12 mouse cellular contexts compared by ENCODE assay signal in the genomic region with DNA sequence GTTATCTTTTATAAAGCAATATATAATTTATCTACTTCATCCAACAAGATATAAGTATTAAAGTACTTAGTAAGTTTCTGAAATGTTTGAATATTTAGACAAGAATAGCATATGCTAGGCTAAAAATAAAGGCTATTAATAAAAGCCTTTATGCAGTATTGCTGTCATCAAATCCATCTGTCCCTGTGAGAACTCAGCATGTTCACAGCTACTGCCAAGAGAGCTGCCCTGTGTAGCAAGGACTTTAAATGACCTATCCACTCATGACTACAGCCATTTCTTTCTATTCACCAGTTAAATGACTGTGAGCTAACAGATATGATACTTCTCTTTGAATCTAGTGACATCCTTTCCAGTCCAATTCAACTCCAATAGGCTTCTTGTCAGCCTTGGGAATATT.
DNase-seq lines count a peak whose midpoint lies in the region.
"Had no signal": no experiment of that assay in that cellular context is flagged by ENCODE, and none has a peak within 500 bp of the region (broad histone marks: within the 10 kb centered on the region; RNA-seq: fewer than 3 reads in every experiment).

No protein-coding gene starts in this region.

- DNase-seq in heart, adult 11 months: peak; percentile 89
- no peak for DNase-seq in heart, postnatal 25 days (ENCODE audit: low spot score)
- DNase-seq in layer of hippocampus, adult 9-11 months: peak; percentile 2
- DNase-seq in layer of hippocampus, adult 8-10 months (ENCODE audit: low spot score in 2 of 2): no peak
- peak; percentile 77 to 85 for DNase-seq in cerebellum, postnatal 10 days
- peak; percentile 24 to 38 for DNase-seq in heart, postnatal 10 days
- no peak for DNase-seq in MN1 (ENCODE audit: low spot score)
- DNase-seq in right cerebral cortex, postnatal 4 days: no peak
- DNase-seq: gastrocnemius, postnatal 14 days; kidney, adult 8-10 months; lung, postnatal 10 days; thymus, adult 2 months had no signal

- intact Hi-C loops in heart, postnatal 25 days (cut with DNase I): no loop called here
- intact Hi-C loops in heart, postnatal 10 days (cut with DNase I): no loop called here

Comparison
In these comparisons a context has a peak if more than half of its experiments do, and no peak if none do; other contexts are left out.
1. DNase-seq: peak in heart, adult 11 months (single experiment), layer of hippocampus, adult 9-11 months (single experiment), cerebellum, postnatal 10 days (2 of 2) and heart, postnatal 10 days (2 of 2); none in heart, postnatal 25 days (single experiment), layer of hippocampus, adult 8-10 months (0 of 2), MN1 (single experiment) and right cerebral cortex, postnatal 4 days (single experiment).